Mouse (Mus musculus): Measurements from ENCODE around the gene Synj2bp. TPM values are rescaled to one million over a fixed set of nuclear protein-coding genes. Genes with fewer than 3 reads are reported as not detected.
"Not testable (repeated sequence)": the region's sequence is repeated elsewhere in the genome, so short reads cannot be mapped to it uniquely, and the experiment has no call there.

The Synj2bp gene
- polyA plus RNA-seq, 1 experiment from 2014 or later: 38.2 TPM

- no peaks in the 10 kb centered on the region for H3K9me3 ChIP-seq
- WGBS: 40% methylated on average over 17 of the region's 17 CpGs
- no peak for DNase-seq (ENCODE audit: low spot score)
- H3K4me3 ChIP-seq: peak overlapping the region; percentile 87
- no peaks in the 10 kb centered on the region for H3K36me3 ChIP-seq
- no peaks in the 10 kb centered on the region for H3K4me1 ChIP-seq
- H3K27ac ChIP-seq: no peak overlapping the region; the same call in 1 of the 2 replicates
- H3K27me3 ChIP-seq (ENCODE audit: insufficient read depth, poor library complexity, severe bottlenecking): no peaks in the 10 kb centered on the region
Measured at GRCm38 (mm10) chr12:81483656-81484055, 49.1 kb downstream of the Synj2bp start.

DNA sequence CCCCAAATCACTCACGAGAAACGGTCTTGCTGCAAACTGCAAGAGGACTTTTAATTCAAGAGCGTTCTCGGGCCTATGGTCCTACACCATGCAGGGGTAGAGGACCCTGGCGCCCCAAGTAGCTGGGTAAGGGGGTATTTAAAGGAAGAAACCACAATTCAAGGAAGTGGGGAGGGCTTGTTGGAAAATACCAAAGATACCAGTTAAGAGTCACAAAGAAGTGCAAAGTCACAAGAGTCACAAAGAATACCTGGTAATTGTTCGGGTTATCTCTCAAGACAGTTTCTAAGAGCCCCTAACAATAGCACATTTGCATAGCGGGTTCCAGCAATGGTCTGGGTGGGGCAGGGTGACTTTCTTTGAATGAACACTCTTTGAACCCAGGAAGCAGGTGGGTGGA is 73.7 kb downstream of the Synj2bp start:
- peaks cover 11% of the 10 kb centered on the region; the same call in 1 of the 2 replicates for H3K36me3 ChIP-seq
- not testable (repeated sequence) for H3K4me1 ChIP-seq; H3K4me3 ChIP-seq; H3K9me3 ChIP-seq; DNase-seq (ENCODE audit: low spot score); H3K27ac ChIP-seq; H3K27me3 ChIP-seq (ENCODE audit: insufficient read depth, poor library complexity, severe bottlenecking)
- WGBS: 92% methylated on average over 7 of the region's 7 CpGs

Other genes with a start within 250 kb of the Synj2bp start
- gene Slc8a3, start 199.7 kb downstream of the Synj2bp start, polyA plus RNA-seq (2016; fragmentation: Nextera tagmentation; extraction: Ambion mirVana): 0.27 and 0.48 TPM in 2 replicates
- 0.15 and 0.25 TPM in 2 replicates for gene Gm4787, start 153.4 kb downstream of the Synj2bp start, polyA plus RNA-seq (2016; fragmentation: Nextera tagmentation; extraction: Ambion mirVana)
- gene Adam4, start 111.0 kb downstream of the Synj2bp start, polyA plus RNA-seq (2016; fragmentation: Nextera tagmentation; extraction: Ambion mirVana): 0.25 and 0.41 TPM in 2 replicates
- 94.2 and 106 TPM in 2 replicates for gene Cox16, start 47.8 kb downstream of the Synj2bp start, polyA plus RNA-seq (2016; fragmentation: Nextera tagmentation; extraction: Ambion mirVana)
- gene Gm20498, start within 50 bp of the Synj2bp start, polyA plus RNA-seq (2016; fragmentation: Nextera tagmentation; extraction: Ambion mirVana): 34.4 and 36.2 TPM in 2 replicates
- gene Adam21, start 35.6 kb upstream of the Synj2bp start, polyA plus RNA-seq (2016; fragmentation: Nextera tagmentation; extraction: Ambion mirVana): 0.36 and 0.37 TPM in 2 replicates
- gene Med6, start 62.1 kb upstream of the Synj2bp start, polyA plus RNA-seq (2016; fragmentation: Nextera tagmentation; extraction: Ambion mirVana): 67.5 and 84.0 TPM in 2 replicates
- gene Ttc9, start 98.3 kb upstream of the Synj2bp start, polyA plus RNA-seq (2016; fragmentation: Nextera tagmentation; extraction: Ambion mirVana): 2.0 and 2.2 TPM in 2 replicates
- 0.21 and 0.59 TPM in 2 replicates for gene Map3k9, start 248.3 kb upstream of the Synj2bp start, polyA plus RNA-seq (2016; fragmentation: Nextera tagmentation; extraction: Ambion mirVana)